Mouse (Mus musculus) midbrain, embryonic 15.5 days (tissue): Measurements from ENCODE around the gene Prickle4. TPM values are rescaled to one million over a fixed set of nuclear protein-coding genes. Genes with fewer than 3 reads are reported as not detected.
A peak's percentile ranks its signal among the peaks of the same experiment; 100 is the strongest.

ENCODE experiments used
- ATAC-seq: fragments of 200-750 bp; cut with Nextera tagmentation; replicated peaks from 2 replicates; pipeline ENCODE4 v1.8.0; 2017; ENCODE audit warnings: moderate TSS enrichment
- H3K27ac ChIP-seq: fragments of 300-500 bp; sonication (generic); 2 replicates; pipeline ENCODE4 v1.5.1; 2015; ENCODE audit warnings: mild to moderate bottlenecking, inconsistent platforms
- H3K27me3 ChIP-seq: fragments of 300-500 bp; sonication (generic); replicated peaks from 2 replicates; pipeline ENCODE4 v1.6.1; 2015; ENCODE audit warnings: inconsistent platforms
- H3K36me3 ChIP-seq: fragments of 300-500 bp; sonication (generic); replicated peaks from 2 replicates; pipeline ENCODE4 v1.6.1; 2015; ENCODE audit warnings: inconsistent platforms
- H3K4me1 ChIP-seq: fragments of 300-500 bp; sonication (generic); 2 replicates; pipeline ENCODE4 v1.6.1; 2015; ENCODE audit warnings: inconsistent platforms
- H3K4me2 ChIP-seq: fragments of 300-500 bp; sonication (generic); 2 replicates; pipeline ENCODE4 v1.6.1; 2015; ENCODE audit warnings: inconsistent platforms, mild to moderate bottlenecking, moderate library complexity
- H3K4me3 ChIP-seq: fragments of 300-500 bp; sonication (generic); 2 replicates; pipeline ENCODE4 v1.5.1; 2015; ENCODE audit warnings: mild to moderate bottlenecking, inconsistent platforms
- H3K9ac ChIP-seq: fragments of 300-500 bp; sonication (generic); 2 replicates; pipeline ENCODE4 v1.6.1; 2015; ENCODE audit warnings: mild to moderate bottlenecking, inconsistent platforms
- H3K9me3 ChIP-seq: fragments of 300-500 bp; sonication (generic); 2 replicates; pipeline ENCODE4 v1.6.1; 2016; ENCODE audit warnings: inconsistent platforms
- WGBS: fragments of 180-500 bp; shearing (Covaris S2); methylation state at CpG from one replicate; pipeline ENCODE4 v1.1.7; 2015; ENCODE audit warnings: mixed read lengths; 5-methylcytosine and 5-hydroxymethylcytosine counted together
- polyA plus RNA-seq: library from polyadenylated mRNA; unstranded; fragments of >200 nt; fragmentation: Nextera tagmentation; extraction: Ambion mirVana; gene quantifications from 2 replicates; pipeline ENCODE4 v1.2.1, GENCODE M21; 2015

The Prickle4 gene
- 0.80 and 1.3 TPM in 2 replicates for polyA plus RNA-seq

DNA sequence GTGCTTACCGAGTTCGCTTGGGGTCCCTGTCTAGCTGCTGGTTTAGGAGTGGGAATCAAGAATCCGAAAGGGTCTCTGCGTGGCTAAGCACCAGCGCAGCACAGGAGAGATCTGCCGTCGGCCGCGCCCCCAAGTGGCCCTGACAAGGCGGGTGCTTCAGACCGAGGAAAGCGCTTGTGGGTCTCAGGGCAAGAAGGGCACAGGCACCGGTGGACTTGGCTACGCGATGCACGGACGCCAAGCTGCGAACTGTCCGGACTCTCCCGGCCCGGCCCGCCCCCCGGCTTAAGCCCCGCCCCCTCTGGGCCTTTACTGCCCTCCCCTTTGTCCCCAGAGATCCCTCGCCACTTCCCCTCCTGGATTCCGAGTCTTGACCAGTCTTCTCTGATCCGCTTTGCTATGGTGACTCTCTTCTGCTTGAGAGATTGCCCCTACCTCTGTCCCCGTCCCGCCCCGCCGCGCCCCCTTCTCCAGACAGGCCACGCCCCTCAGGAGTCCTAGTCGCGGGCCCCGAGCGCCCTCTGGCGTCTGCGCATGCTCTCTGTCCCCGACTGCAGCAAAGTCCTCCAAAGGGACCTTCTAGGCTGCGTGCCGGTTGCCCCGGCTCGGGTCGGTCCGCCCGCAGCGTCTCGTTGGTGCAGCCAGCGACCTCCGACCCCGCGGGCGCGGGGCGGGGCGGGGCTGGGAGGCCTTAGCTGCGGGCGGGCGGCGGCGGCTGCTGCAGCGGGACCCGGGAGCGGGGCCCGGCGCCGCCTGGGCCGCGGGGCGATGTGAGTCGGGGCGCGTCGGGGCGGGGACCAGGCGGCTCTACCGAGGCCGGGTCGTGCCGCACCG lies at the start of gene Prickle4:
Prickle4 (minus strand) TSS at position 234 of the 834 bp plus-strand sequence.
- WGBS: under 1% methylated on average over 78 of the region's 82 CpGs
- Histone ChIP-seq H3K4me1 (peaks cover 20% of the 10 kb centered on the region), H3K4me2 (peak within 1 kb of the TSS; percentile 90)

DNA sequence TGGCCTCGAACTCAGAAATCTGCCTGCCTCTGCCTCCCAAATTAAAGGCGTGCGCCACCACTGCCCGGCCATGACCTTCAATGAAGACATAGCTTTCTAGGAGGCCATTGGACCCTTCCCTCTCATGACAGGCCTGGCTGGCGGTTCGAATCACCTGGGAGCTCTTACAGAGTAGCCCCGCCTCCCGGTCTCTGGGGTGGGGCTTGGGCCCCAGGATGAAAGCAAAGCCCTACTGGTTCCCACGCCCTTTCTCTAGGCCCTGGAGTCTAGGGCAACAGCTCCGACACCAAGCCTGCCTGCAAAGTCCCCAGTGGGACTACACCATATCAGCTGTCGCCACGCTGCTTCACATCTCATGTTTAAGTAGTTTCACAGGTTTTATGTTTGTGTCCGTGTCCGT lies 49.5 kb upstream of the Prickle4 start:
- Histone ChIP-seq H3K4me2 (no peak overlapping the region), H3K27ac (no peak overlapping the region), H3K9me3 (0 out of 2 replicates have a peak, but pooled peaks cover 2% of the 10 kb centered on the region), H3K36me3 (no peaks in the 10 kb centered on the region), H3K4me1 (peaks cover 6% of the 10 kb centered on the region), H3K9ac (no peak overlapping the region), H3K4me3 (no peak overlapping the region), H3K27me3 (peaks cover 6% of the 10 kb centered on the region)
- no peak for ATAC-seq
- 95% methylated on average over 14 of the region's 14 CpGs for WGBS

More for the DNA sequence above, at the start of gene Prickle4:
- peak within 1 kb of the TSS; percentile 84 for H3K4me3 ChIP-seq
- no peaks in the 10 kb centered on the region for H3K27me3 ChIP-seq
- peak within 1 kb of the TSS; percentile 86 for H3K9ac ChIP-seq
- no peaks in the 10 kb centered on the region for H3K9me3 ChIP-seq
- H3K36me3 ChIP-seq: no peaks in the 10 kb centered on the region
- ATAC-seq: peak; percentile 93
- H3K27ac ChIP-seq: peak within 1 kb of the TSS; percentile 81

DNA sequence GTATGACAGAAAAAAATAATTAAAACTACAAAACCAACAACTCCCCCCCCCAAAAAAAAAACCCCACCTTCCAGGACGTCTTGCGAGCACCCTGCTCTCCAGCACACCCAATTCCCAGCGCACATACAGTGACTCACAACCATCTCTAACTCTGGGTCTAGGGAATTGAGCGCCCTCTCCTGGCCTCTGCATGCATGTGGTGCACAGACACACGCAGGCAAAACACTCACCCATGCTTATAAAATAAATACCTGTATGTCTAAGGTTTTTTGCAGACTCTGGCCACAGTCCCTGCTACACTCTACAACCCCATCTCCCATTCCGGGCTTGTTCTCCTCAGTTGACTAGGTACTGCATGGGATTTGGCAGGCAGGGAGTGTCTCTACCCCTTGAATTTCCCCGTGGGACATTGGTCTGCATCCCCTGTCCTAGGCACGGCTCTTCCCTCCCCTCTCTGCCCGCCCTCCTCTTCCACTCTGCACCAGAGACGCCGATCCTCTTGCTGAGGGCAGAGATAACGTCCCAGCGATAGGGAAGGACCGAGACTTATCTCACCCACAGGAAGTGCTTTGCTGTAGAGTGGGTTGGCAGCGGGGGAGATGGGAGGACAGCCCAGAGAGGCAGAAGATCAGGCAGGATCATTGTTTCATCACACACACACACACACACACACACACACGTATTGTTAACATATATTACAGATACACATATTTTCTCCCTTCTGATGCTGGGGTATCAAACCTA lies 48.6 kb upstream of the Prickle4 start:
- Histone ChIP-seq H3K27ac (no peak overlapping the region), H3K9me3 (0 out of 2 replicates have a peak, but pooled peaks cover 2% of the 10 kb centered on the region), H3K36me3 (no peaks in the 10 kb centered on the region), H3K4me3 (no peak overlapping the region), H3K4me1 (peaks cover 15% of the 10 kb centered on the region), H3K9ac (no peak overlapping the region), H3K4me2 (no peak overlapping the region), H3K27me3 (peaks cover 14% of the 10 kb centered on the region)
- WGBS: 56% methylated on average over 16 of the region's 16 CpGs
- ATAC-seq: no peak

DNA sequence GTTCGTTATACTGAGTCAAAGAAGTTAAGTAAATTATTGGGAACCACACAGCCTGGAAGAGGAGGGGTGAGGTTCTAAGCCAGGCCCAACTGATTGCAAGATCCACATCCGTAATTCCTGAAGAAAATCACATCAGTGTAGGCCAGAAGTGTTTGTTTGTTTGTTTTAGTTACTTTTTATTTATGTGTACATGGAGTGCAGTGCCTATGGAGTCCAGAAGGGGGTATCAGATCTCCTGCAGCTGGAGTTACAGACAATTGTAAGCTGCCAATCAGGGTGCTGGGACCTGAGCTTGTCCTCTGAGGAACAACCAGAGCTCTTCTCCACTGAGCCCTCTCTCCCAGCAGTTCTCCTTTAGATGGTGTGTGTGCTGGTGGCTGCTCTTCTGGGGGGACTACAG lies 45.6 kb upstream of the Prickle4 start:
- Histone ChIP-seq H3K4me1 (peaks cover 28% of the 10 kb centered on the region), H3K9ac (no peak overlapping the region), H3K36me3 (no peaks in the 10 kb centered on the region), H3K4me3 (no peak overlapping the region), H3K27me3 (peaks cover 27% of the 10 kb centered on the region), H3K4me2 (no peak overlapping the region), H3K9me3 (0 out of 2 replicates have a peak, but pooled peaks cover 2% of the 10 kb centered on the region), H3K27ac (no peak overlapping the region)
- WGBS: 56% methylated on average over 2 of the region's 2 CpGs
- no peak for ATAC-seq

DNA sequence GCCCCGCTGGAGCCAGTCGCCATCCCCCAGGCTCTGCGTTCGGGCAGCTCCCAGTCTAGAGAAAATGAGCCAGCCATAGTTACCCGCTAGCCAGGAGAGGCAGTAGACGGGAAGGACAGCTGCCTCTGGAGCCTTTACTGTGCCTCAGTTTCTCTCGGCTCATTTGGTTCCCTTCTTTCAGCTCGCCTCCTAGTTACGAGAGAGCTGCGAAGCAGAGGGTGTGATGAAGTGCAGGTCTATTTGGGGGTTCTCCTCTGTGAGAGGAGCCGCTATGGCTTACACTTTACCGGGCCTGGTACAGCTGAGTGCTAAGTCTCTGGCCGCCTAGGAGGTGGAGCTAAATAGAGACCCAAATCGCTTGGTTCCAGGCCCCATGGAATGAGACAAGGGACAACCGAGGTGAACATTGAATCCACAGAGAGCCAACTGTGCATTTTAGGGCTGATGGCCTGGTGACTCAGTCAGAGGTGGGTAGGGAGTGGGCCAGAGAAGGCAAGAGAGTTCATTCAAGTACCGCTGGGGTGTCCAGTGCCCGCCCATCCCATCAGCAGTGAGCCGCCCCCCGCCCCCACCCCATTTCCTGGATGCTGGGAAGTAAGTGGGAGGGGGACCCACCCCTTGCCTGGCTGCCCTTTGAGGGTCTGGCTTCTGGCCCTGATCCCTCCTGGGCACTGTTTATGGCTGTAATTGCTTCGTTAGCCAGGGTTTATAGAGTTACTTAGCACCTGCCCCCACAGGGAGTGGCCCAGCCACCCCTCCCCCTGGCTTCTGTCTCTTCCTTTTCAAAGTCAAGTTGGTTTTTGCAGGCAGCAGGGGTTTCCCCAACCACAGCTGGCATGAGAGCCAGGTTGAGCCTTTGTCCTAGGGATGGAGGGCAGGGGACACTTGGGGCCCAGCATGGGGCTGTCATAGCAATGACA lies 44.6 kb upstream of the Prickle4 start:
- Histone ChIP-seq H3K27me3 (peaks cover 27% of the 10 kb centered on the region), H3K9me3 (no peaks in the 10 kb centered on the region), H3K9ac (no peak overlapping the region), H3K36me3 (no peaks in the 10 kb centered on the region), H3K27ac (no peak overlapping the region), H3K4me1 (peaks cover 28% of the 10 kb centered on the region), H3K4me2 (peak overlapping the region; percentile 91), H3K4me3 (peak overlapping the region; percentile 56)
- no peak for ATAC-seq
- 8% methylated on average over 20 of the region's 20 CpGs for WGBS

DNA sequence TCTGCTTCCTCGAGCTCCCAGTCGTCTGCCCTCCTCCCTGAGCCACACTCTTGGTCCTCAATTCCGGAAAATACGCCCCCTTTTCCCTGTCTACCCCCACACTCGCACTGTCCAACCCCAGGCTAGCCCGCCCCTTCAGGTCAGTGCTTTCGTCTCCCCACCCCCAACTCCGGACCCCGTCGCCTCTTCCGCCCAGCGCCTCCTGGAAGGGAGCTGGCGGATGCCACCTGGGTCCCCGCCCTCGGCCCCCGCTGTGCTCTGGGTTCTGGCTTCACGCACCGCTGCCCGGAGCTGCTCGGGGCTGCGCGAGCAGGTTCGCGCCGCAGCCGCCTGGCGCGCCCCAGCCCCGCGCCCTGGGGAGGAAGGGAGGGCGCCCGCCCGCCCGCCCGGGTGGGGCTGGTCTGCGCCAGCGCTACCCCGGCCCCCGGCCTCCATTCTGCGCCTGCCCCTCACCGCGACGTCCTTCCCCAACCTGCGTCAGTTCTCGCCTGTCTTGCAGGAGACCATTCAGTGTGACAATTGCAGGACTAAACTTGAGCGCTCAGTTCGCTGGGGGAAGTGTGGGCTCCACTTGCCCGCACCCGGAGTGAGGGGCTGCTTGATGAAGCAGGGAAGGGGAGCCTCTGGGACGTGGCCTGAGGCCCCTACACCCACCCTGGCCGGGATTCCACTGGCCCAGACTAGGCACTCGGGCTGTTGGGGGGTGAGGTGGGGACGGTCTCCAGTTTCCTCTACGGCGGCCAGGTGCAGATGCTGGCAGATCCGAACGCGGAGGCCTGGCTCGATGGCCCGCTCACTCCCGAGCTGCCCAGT lies 43.7 kb upstream of the Prickle4 start:
- Histone ChIP-seq H3K4me2 (peak overlapping the region; percentile 91), H3K36me3 (no peaks in the 10 kb centered on the region), H3K27me3 (peaks cover 27% of the 10 kb centered on the region), H3K9ac (peak overlapping the region; percentile 46), H3K4me1 (peaks cover 28% of the 10 kb centered on the region), H3K27ac (no peak overlapping the region), H3K4me3 (peak overlapping the region; percentile 56), H3K9me3 (no peaks in the 10 kb centered on the region)
- WGBS: under 1% methylated on average over 60 of the region's 61 CpGs
- peak; percentile 22 for ATAC-seq

DNA sequence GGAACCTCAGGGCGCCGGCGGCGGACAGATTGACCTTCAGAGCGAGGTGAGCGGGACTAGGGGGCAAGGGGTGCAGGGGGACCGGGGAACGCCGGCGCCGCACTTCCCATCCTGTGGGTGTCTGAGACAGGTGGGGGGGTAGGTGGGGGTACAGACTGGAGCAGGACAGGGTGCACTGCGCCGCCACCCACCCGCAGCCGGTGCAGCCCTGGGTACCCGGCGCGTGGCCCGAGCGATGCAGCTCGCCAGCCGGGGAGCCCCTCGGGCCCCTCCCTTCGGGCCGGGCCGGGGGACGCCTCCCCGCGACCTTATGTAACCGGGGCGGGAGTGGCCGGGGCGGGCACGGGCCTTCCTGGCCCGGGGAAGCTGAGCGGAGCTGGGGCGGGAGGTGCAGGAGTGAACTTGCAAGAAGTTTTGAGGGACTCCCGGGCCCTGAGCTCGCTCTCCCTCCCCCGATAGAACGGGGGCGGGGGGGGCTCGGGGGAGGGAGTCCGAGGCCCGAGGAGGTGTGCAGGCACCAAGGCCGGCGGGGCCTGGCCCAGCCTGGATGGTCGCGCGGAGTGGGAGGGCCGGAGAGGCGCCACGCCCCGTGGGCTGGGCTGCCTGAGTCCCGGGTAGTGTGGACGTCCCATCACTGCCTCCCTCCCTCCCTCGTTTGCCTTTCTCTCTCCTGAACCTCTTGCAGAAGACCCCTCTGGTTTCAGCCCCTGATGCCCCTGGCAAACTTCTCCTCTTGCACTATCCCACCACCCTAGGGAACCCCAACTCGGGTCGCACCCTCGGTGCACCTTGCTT lies 42.9 kb upstream of the Prickle4 start:
- H3K4me3 ChIP-seq: peak overlapping the region; percentile 56
- H3K27me3 ChIP-seq: peaks cover 27% of the 10 kb centered on the region
- peak; percentile 79 for ATAC-seq
- peaks cover 28% of the 10 kb centered on the region for H3K4me1 ChIP-seq
- peak overlapping the region; percentile 46 for H3K9ac ChIP-seq
- H3K27ac ChIP-seq: no peak overlapping the region
- H3K9me3 ChIP-seq: no peaks in the 10 kb centered on the region
- peak overlapping the region; percentile 91 for H3K4me2 ChIP-seq
- H3K36me3 ChIP-seq: no peaks in the 10 kb centered on the region
- 0% methylated on average over 29 of the region's 60 CpGs for WGBS

DNA sequence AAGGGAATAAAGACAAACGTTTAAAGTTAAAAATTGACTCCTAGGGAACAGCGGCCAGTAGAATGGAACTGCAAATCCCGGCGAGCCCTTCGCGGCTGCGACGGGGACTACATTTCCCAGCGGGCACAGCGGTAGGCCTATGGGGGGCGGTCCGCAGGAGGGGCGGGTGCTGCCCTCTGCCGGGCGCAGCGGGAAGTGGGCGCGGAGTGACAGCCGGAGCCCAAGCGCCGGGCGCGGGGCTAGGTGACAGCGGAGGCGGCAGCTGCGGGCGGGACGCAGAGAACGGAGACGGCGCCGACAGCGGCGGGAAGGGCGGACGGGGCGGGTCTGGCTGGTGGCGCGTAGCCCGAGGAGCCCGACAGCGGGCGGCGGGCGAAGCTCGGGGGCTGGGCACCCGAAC lies 42.3 kb upstream of the Prickle4 start, which contains the start of gene Tfeb:
Tfeb (plus strand) TSS at position 175 of the 400 bp plus-strand sequence.
- Histone ChIP-seq H3K27me3 (peaks cover 27% of the 10 kb centered on the region), H3K4me2 (peak within 1 kb of the TSS; percentile 91), H3K36me3 (no peaks in the 10 kb centered on the region), H3K9me3 (no peaks in the 10 kb centered on the region), H3K4me1 (peaks cover 28% of the 10 kb centered on the region), H3K4me3 (peak within 1 kb of the TSS; percentile 56), H3K27ac (no peak within 1 kb of the TSS), H3K9ac (peak within 1 kb of the TSS; percentile 46)
- WGBS: under 1% methylated on average over 43 of the region's 47 CpGs
- peak; percentile 83 for ATAC-seq

DNA sequence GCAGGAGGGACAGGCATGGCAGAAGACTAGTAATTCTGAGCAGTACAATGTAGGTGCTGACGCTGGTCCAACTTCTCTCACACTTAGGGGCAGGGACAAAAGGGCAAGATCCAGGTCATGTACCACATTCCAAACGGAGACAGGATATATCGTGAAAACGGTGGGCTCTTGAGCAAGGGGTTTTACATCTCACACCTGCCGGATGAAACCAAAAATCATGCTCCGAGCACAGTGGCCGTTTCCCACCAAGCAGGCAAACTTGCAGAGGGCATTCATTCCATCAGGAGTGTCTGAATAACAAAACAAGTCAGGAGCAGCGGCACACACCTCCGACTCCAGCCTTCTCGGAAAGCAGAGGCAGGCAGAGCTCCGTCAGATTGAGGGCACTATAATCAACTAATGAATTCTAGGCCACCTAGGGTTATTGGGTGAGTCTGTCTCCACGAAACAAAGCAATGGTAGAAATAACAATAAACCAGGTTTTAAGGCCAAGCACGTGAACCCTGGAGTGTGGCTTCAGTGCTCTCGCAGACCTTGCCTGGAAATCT lies 41.1 kb upstream of the Prickle4 start:
- Histone ChIP-seq H3K4me3 (no peak overlapping the region), H3K9me3 (no peaks in the 10 kb centered on the region), H3K4me1 (peaks cover 28% of the 10 kb centered on the region), H3K36me3 (no peaks in the 10 kb centered on the region), H3K27ac (no peak overlapping the region), H3K4me2 (no peak overlapping the region), H3K9ac (no peak overlapping the region), H3K27me3 (peaks cover 27% of the 10 kb centered on the region)
- no peak for ATAC-seq
- 77% methylated on average over 14 of the region's 14 CpGs for WGBS
